Mouse (Mus musculus): ENCODE data around the gene Eapp.
"Not testable (repeated sequence)": the region's sequence is repeated elsewhere in the genome, so short reads cannot be mapped to it uniquely, and the experiment has no call there.

Eapp gene

DNA sequence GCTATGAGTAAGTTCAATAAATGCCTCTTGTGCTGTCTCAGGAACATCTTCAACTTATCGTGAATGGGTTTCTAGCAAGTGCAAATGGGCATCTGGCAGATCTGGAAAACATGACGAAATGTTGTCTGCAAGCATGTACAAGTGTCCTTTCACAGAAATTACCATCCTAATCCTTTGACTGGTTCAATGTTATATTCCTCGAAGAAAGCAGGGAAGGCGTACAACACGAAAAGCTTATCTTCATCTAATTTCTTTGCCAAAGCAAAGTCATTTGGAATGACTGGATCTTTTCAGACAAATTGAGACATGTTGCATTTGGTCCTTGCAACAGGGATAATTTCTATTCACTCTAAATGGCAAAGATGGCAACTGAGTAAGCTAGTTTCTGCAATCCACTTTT is 6.6 kb downstream of the Eapp start:
- DNase-seq (ENCODE audit: extremely low read depth, insufficient read length, low spot score), result no peak

DNA sequence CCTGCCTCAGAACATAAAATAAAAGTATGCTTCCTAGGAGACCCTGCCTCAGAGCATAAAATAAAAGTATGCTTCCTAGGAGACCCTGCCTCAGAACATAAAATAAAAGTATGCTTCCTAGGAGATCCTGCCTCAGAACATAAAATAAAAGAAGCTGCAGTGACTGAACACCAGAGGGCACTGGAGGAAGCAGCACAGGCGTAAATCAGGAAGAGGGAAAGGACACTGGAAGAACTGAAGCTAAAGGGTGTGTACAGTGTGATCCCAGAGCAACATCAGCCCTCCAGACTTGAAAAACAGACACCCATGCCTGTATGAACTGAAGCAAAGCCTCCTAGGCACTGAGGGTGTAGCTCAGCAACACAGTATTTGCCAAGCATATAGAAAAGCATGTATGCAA is 12.5 kb downstream of the Eapp start:
- DNase-seq (ENCODE audit: extremely low read depth, insufficient read length, low spot score), result no peak

DNA sequence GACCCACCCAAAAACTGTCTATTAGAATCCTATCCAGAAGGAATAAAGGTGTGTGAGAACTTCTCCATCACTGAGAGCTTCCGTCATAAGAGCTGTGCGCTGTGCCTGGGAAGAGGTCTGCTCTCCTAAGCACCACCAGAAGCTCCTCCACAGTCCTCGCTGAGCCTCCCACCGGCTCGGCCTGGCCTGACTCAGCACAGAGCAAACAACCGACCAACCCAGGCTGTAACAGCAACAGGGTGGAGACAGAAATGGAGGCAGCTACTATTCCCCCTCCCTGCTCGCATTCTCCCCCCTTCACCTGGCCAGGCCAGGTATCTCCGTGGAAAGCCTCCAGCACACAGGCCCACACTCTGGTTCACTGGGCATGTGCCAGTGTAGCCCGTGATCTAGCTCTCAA is 19.0 kb downstream of the Eapp start:
- DNase-seq (ENCODE audit: extremely low read depth, insufficient read length, low spot score), result no peak

DNA sequence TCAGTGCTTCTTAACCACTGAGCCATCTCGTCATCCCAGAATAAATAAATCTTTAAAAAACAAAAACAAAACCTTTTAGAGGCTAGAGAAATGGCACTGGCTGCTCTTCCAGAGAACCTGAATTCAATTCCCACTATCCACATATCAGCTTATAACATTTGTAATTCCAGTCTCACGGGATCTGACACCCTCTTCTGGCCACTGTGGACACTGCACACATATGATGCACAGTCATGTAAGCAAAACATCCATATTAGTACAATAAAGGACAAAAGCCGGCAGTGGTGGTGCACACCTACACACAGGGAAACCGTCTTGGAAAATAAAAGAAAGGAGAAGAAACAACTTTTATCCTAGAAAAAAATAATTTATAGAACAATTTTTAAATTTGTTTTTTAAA is 20.3 kb downstream of the Eapp start:
- no peak for DNase-seq (ENCODE audit: extremely low read depth, insufficient read length, low spot score)

DNA sequence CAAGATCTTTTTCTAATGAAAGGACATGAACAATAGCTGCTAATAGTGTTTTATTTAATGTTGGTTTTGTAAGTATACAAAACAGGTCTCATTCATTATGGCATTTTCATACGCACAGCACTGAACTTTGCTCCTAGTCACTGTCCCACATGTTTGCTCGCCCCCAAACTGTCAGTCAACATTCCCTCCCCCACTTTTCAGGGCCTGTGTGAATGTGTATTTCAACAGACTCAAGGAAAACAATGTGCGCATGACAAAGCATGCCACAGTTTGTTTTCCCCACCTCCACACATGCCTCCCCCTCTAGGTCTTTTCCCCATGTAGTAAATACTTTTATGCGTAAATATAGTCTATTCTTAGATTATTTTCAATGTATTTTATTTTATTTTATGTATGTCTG is 24.4 kb downstream of the Eapp start:
- no peak for DNase-seq (ENCODE audit: extremely low read depth, insufficient read length, low spot score)

DNA sequence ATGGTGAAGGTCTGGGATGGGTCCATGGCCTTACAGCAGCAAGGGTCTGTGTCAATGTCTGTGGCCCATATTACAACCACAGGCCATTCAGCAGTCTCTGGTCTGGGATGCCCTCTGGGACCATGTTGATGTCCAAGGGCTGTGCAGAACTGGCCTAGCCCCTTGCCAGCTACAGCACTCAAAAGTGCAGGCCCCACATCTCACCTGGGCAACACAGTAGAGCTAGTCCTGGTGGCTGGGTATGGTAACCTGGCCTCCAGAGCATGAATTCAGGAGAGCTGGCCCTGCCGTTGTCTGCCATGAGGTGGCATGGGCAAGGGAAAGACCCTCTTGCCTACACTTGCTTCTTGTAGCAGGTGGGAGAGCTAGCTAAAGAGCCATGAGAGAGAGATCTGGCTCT is 27.6 kb downstream of the Eapp start:
- DNase-seq (ENCODE audit: extremely low read depth, insufficient read length, low spot score), result no peak

DNA sequence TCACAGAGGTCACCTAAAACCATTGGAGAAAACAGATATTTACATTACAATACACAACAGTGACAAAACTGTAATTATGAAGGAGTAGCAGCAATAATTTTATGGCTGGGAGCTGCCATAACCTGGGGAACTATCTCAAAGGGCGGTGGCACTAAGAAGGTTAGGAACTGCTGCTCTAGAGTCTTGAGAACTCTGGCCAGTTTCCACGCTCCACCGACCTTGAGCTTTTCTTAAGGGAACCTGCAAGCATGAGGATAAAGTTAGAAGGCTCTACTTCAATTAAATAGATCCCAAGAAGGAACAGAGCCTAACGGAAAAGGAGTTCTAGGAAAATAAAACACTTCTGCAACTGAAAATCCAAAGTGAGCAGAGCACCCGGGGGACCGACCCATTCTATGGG is 30.2 kb downstream of the Eapp start:
- no peak for DNase-seq (ENCODE audit: extremely low read depth, insufficient read length, low spot score)

DNA sequence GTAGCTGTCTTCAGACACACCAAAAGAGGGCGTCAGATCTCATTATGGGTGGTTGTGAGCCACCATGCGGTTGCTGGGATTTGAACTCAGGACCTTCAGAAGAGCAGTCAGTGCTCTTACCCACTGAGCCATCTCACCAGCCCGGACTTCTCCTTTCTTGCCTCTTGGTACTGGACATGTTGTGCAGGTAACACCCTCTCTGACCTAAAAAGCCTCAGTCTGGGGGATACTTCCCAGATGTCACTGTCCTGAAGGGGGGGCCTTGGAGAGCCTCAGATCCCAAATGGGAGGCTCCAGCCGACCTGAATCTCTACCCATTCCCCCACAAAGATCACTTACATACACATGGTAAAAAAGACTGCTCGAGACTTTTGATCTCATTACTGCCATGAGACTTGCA is 34.2 kb downstream of the Eapp start:
- DNase-seq (ENCODE audit: extremely low read depth, insufficient read length, low spot score), result not testable (repeated sequence)

DNA sequence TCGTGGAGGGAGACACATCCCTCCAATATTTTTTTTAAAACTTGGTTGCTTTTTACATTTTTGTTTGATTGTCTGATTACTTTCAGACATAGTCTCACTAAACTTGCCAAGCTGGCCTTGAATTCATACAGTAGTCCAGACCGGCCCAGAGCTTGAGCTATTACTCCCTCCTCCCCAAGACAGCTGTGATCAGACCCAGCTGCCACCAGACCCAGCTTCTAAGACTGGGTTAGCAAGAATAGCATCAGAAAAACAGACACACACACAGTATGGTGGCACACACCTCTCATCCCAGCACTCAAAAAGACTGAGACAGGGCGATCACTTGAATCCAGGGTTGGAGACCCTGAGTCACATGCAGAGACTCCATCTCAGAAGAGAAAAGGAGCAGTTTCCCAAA is 35.8 kb downstream of the Eapp start:
- DNase-seq (ENCODE audit: extremely low read depth, insufficient read length, low spot score), result no peak

DNA sequence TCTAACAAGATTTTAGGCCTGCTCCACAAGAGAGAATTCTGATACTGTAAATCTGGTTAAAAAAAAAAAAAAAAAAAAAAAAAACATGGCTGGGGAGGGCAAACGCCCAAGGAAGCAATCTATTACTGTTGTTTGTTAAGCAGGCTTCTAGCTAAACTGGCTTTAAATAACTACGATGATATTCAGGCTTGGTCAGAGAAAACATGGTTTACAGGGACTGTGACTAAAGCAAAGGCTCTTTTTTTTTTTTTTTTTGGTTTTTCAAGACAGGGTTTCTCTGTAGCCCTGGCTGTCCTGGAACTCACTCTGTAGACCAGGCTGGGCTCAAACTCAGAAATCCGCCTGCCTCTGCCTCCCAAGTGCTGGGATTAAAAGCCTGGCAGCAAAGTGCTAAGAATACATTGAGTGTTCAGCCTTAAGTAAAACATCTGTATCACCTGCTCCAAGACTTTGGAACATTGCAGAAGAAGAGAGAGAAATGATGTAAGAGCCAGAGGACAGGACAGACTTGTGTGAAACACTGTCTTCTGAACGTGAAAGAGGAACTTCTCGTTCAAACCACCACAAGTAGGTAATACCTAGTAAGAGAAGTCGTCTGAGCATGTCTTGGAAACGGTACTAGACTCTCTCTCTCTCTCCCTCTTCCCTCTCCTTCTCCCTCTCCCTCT is 37.1 kb downstream of the Eapp start:
- no peak for DNase-seq (ENCODE audit: extremely low read depth, insufficient read length, low spot score)

DNA sequence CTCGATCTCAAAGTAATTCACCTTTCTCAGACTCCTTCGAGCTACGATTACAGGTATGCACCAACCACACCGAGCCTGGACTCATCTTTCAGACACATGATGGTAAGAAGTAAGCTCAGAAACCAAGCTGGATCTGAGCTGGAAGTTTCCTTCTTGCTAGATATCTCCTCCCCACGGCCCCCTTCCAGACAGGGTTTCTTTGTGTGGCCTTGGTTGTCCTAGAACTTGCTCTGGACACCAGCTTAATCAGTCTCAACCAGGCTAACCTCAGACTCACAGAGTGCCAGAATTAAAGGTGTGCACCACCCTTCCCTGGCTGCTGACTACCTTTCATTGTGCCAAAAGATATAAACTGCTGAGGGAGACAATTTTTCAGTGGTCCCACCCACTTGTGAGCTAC is 37.7 kb downstream of the Eapp start:
- DNase-seq (ENCODE audit: extremely low read depth, insufficient read length, low spot score), result no peak

DNA sequence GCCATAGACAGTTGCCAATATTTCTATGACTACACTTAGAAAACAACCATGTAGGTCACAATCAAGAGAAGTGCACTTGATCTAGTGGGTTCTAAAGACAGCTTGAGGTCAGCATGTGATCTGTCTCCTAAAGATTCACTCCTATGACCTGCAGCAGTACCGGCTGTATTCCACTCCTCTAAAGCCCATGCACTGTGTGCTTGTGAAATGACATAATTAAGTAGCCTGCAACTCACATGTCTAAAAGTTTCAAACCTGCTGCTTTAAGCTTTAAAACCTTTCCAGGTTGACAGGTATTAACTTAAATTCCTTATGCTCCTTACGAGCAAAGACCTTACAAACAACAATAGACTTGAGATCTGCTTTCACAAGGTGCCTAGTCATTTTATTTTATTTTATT is 38.5 kb downstream of the Eapp start:
- no peak for DNase-seq (ENCODE audit: extremely low read depth, insufficient read length, low spot score)

DNA sequence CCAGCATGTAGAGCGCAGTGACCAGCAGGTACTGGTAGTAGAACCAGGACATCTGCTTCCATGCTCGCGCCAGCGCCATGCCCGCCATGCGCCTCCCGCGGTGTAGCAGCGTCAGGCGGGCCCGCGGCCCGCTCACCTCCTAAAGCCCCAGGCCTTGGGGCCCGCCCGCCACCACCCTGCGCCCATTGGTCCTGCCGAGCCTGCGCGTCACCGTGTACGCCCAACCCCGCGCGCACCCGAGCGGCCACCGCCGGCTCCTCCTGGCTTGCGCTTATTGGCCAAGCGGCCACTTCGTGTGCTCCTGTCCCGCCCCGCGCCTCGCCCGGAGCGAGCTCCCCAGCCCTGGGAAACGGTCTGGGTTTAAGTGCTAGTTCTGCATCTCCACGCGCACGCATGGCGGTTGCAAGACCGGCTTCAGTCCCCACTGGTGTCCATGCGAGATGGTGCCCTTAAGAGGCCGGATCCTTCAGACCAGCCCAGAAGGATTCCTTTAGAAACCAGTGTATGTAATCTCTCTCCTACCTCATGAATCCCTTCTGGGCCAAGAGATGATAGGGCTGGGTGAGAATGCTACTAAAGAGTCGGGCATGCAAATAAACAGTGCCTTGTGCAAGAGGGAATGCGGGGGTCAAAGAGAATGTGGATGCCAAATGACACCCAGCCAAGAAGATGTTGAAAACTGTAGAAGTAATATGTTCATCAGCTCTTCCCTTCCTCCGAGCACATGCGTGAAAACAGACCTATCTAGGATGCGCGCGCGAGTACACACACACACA is 39.1 kb downstream of the Eapp start, which contains the start of gene Sptssa:
Gene Sptssa (minus strand): TSS at position 178 of the 776 bp plus-strand sequence.
- DNase-seq (ENCODE audit: extremely low read depth, insufficient read length, low spot score), result peak; percentile 97

DNA sequence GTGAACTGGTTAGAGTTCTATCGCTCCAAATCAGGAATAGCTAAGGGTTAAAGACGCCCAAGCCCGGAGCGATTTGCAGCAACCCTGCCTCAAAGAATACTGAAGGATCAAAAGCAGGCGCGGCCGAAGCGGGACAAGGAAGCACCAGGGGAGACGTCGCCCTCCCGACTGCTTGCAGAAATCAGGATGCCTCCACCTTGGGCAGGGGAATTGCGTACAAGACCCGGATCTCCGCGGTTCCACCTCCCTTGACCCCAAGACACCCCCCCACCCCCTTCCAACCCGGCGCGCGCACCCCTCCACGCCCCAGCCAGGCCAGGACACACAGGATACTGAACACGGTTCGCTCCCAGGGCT is 39.7 kb downstream of the Eapp start:
- DNase-seq (ENCODE audit: extremely low read depth, insufficient read length, low spot score), result no peak

DNA sequence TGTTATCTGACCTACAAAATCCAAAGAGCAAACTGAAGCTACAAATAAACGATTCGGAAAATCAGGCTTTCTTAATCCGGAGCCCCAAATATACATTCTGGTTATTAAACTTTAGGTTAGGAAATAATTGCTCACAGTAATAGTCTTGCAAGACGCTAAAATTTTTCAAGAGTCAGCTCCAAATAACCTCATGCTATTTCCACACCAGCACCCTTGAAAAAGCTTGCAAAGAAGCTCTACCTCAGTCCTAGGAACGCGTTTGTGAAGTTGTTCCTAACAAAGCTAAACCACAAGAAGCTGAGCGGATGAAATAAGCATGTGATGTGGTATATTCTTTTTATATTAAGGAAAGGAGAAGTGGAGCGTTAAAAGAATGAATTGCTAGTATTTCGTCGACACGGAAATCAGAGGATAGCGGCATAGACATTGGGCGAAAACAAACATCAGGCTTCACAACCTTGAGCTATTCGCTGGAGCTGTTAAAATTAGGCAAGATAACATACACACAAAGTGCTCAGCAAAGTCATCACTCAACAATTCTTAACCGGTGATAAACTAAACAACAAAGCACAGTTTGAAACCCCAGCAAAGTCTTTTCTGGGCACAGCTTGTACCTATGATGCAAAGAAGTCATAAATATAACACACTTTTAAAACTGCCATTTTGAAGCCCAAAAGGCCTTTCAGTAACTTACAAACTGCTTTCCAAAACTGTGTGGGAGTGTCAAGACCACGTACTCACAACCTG is 40.2 kb downstream of the Eapp start:
- no peak for DNase-seq (ENCODE audit: extremely low read depth, insufficient read length, low spot score)

DNA sequence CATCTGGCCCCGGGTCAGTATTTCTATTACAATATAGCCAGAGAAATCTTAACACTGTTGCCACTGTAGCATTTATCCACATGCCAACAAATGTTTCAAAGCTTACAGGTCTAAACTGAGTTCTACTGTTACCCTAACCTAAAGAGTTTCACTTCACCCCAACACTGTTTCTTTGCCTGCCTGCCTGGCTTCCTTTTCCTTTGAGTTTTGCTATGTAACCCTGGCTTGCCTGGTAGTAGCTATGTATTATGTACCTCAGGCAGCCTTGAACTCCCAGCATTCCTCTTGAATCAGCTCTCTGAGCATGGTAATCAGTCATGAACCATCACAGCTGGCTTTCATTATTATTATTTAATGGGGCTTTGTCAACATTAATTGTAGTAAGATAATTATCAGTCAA is 41.0 kb downstream of the Eapp start:
- DNase-seq (ENCODE audit: extremely low read depth, insufficient read length, low spot score), result no peak

DNA sequence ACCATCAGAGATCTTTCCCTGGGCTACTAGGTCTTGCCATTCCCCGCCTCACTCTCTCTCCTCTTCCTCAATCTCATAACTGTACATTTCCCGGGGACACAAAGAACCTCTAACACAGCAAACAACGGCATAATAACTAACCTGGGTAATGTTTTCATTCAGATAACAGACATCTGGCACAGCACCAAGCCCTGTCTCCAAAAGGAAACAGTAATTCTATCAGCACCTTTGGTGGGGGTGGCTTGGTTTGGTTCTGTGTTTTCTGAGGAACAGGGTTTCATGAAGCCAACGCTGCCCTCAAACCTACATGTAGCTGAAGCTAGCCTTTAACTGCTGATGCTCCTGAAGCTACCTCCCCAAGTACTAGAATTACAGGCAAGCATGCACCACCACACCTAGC is 41.6 kb downstream of the Eapp start:
- DNase-seq (ENCODE audit: extremely low read depth, insufficient read length, low spot score), result no peak

DNA sequence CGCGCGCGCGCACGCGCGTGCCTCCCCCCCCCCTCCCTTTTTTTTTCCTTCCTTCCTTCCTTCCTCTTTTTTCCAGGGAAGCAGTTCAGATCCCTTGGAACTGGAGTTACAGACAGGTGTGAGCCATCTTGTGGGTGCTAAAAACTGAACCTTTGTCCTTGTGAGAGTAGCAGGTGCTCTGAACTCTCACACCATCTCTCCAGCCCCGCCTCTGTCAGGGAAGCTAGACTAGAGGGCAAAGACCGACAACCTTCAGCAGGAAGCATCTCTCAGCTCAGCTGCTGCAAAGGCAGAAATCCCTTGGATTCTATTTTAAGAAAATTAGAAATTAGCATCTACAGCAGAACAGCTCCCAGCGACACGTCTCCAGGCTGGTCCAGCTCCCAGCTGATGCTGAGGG is 43.4 kb downstream of the Eapp start:
- no peak for DNase-seq (ENCODE audit: extremely low read depth, insufficient read length, low spot score)

DNA sequence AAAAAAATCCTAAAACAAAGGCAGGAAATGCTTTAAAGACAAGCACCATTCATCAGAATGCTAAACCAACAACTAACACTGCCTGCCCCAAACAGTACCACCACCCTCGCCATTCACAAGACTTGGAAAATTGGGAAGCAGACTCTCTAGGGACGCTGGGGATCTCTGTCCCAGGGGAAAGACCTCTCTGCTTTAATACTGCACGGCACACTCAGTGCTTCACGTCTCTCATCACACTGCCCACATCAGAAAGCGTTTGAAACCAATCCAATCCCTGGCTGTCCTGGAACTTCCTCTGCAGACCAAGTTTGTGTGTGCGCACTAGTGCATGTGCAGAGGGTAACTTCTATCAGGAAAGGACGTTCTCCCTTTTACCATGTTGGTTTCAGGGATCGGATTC is 43.9 kb downstream of the Eapp start:
- no peak for DNase-seq (ENCODE audit: extremely low read depth, insufficient read length, low spot score)

DNA sequence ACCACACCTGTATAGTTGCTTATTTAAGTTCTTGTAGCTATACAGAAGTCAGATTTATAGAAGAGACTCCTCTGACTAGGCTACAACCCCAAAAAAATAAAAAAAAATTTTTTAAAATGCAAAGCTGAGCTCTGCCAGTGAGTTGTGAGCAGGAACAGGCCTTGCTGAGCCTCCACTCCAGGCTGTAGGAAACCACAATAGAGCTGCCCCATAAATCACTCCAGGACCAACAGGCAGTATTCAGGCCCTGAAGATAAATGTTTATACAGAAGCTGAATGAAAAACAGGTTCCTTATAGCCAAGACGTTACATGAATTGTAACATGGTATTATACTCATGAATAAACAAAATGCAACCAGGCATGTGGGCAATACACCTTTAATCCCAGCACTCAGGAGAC is 44.5 kb downstream of the Eapp start:
- DNase-seq (ENCODE audit: extremely low read depth, insufficient read length, low spot score), result no peak

DNA sequence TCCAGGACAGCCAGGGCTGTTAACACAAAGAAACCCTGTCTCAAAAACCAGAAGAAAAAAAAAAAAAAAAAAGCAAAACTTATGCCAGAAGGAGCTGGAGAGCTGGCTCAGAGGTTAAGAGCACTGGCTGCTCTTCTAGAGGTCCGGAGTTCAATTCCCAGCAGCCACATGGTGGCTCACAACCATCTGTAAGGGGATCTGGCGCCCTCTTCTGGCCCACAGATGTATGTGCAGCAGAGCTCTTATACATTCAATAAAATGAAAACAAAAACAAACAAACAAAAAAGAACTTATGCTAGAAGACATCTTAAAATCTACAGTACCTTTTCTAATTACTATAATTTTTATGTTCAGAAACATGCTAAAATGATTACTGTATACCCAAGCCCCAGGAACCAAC is 50.8 kb downstream of the Eapp start:
- DNase-seq (ENCODE audit: extremely low read depth, insufficient read length, low spot score), result no peak

DNA sequence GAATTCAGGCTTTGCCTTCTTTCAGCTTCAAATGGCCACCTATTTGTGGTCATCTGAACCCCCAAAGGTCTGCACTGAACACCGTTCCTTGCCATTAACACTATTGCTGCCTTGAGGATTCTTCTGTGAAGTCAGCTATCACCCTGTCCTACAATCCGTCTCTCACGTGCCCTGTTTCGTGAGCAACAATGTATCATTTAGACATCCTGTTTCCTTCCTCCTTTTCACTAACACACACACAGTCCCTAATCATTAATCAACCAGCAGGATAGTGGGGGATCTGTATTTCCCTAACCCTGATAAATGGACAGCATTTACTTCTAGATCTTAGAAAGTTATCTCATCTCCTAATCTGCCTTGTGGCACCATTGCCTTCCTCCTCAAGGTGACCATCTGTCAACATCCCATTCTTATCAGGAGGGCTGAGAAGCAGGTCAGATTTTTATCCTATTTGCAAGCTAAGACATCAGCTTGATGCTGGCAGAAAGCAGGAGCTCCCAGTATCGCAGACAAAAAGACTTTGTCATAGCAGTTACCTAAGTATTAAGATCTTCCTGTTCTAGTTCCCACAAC is 52.3 kb downstream of the Eapp start:
- DNase-seq (ENCODE audit: extremely low read depth, insufficient read length, low spot score), result no peak
